Mouse (Mus musculus): ENCODE results near the gene Rab8a. TPM values are rescaled to one million over a fixed set of nuclear protein-coding genes. Genes with fewer than 3 reads are reported as not detected.

Gene Rab8a
- polyA plus RNA-seq, 1 experiment from 2014 or later: 177 TPM

GRCm38 (mm10) chr8:72144345-72144975, 16.5 kb upstream of the Rab8a start:
- H3K9ac ChIP-seq (ENCODE audit: low read depth, low read length): no peak overlapping the region
- no peak overlapping the region for H3K4me2 ChIP-seq (ENCODE audit: low read depth, low read length)
- no peak overlapping the region for H3K27ac ChIP-seq (ENCODE audit: low read length)
- H3K36me3 ChIP-seq (ENCODE audit: control insufficient read depth, insufficient read depth, low read length): peaks cover 57% of the 10 kb centered on the region
- WGBS: 91% methylated on average over 5 of the region's 5 CpGs
- no peak for ATAC-seq
- H3K27me3 ChIP-seq (replicated peaks; ENCODE audit: control insufficient read depth, insufficient read depth, low read length): no peaks in the 10 kb centered on the region
- H3K4me3 ChIP-seq (ENCODE audit: low read length): no peak overlapping the region
- H3K9me3 ChIP-seq (ENCODE audit: control insufficient read depth, low read length): no peaks in the 10 kb centered on the region
- H3K4me1 ChIP-seq (ENCODE audit: control insufficient read depth, insufficient read depth, low read length): peaks cover 15% of the 10 kb centered on the region

DNA sequence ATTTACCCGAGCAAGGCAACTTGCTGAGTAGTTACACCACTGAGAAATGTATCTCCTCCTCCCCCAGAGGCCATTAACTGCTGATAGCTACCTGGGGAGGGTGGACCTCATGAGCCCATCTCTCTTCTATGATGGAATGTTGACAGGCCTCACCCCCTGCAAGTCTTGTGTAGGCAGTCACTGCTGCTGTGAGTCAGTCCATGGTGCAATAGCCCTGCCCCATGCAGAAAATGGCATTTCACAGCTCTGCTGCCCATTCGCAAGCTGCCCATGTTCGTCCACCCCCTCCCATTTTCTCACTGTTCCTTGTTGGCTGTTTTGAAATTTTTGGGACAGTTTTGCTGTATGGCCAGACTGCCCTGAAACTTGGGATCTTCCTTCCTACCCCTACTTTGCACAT, 15.5 kb upstream of the Rab8a start:
- ATAC-seq: no peak
- 82% methylated on average over 3 of the region's 3 CpGs for WGBS
- Histone ChIP-seq H3K9ac (ENCODE audit: low read depth, low read length) (no peak overlapping the region), H3K4me3 (ENCODE audit: low read length) (no peak overlapping the region), H3K27me3 (replicated peaks; ENCODE audit: control insufficient read depth, insufficient read depth, low read length) (no peaks in the 10 kb centered on the region), H3K27ac (ENCODE audit: low read length) (no peak overlapping the region), H3K9me3 (ENCODE audit: control insufficient read depth, low read length) (no peaks in the 10 kb centered on the region), H3K4me1 (ENCODE audit: control insufficient read depth, insufficient read depth, low read length) (peaks cover 15% of the 10 kb centered on the region), H3K36me3 (ENCODE audit: control insufficient read depth, insufficient read depth, low read length) (peaks cover 56% of the 10 kb centered on the region), H3K4me2 (ENCODE audit: low read depth, low read length) (no peak overlapping the region)

DNA sequence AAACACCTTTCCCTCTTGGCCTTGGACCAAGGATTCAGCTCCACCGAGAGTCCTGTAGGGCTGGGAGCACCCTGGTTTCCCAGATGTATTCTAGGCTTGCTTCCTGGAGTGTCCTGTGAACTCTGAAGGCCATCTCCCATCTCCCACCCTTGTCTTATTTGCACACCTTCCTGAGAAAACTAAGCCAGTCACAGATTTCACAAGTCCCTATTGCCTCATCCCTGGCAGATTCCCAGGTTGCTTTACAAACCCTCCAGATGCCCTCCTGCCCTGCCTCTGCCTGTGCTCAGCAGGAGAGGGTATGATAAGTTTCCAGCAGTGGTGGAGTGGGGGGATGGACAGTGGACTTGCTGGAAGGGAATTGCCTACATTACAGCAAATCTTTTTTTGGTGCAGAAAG, 14.9 kb upstream of the Rab8a start:
- Histone ChIP-seq H3K27ac (ENCODE audit: low read length) (no peak overlapping the region), H3K27me3 (replicated peaks; ENCODE audit: control insufficient read depth, insufficient read depth, low read length) (no peaks in the 10 kb centered on the region), H3K4me3 (ENCODE audit: low read length) (no peak overlapping the region), H3K36me3 (ENCODE audit: control insufficient read depth, insufficient read depth, low read length) (peaks cover 55% of the 10 kb centered on the region), H3K9ac (ENCODE audit: low read depth, low read length) (no peak overlapping the region), H3K4me1 (ENCODE audit: control insufficient read depth, insufficient read depth, low read length) (peaks cover 15% of the 10 kb centered on the region), H3K4me2 (ENCODE audit: low read depth, low read length) (no peak overlapping the region), H3K9me3 (ENCODE audit: control insufficient read depth, low read length) (no peaks in the 10 kb centered on the region)
- no peak for ATAC-seq
- 77% methylated on average over 1 of the region's 1 CpGs for WGBS

- H3K36me3 ChIP-seq (ENCODE audit: control insufficient read depth, insufficient read depth, low read length): peaks cover 52% of the 10 kb centered on the region
- no peak overlapping the region for H3K9ac ChIP-seq (ENCODE audit: low read depth, low read length)
- peaks cover 15% of the 10 kb centered on the region for H3K4me1 ChIP-seq (ENCODE audit: control insufficient read depth, insufficient read depth, low read length)
- H3K4me2 ChIP-seq (ENCODE audit: low read depth, low read length): no peak overlapping the region
- WGBS: 80% methylated on average over 3 of the region's 3 CpGs
- H3K4me3 ChIP-seq (ENCODE audit: low read length): no peak overlapping the region
- H3K27me3 ChIP-seq (replicated peaks; ENCODE audit: control insufficient read depth, insufficient read depth, low read length): no peaks in the 10 kb centered on the region
- ATAC-seq: no peak
- H3K9me3 ChIP-seq (ENCODE audit: control insufficient read depth, low read length): no peaks in the 10 kb centered on the region
- H3K27ac ChIP-seq (ENCODE audit: low read length): no peak overlapping the region
These were observed 14.4 kb upstream of the Rab8a start for GRCm38 (mm10) chr8:72146556-72146955.

DNA sequence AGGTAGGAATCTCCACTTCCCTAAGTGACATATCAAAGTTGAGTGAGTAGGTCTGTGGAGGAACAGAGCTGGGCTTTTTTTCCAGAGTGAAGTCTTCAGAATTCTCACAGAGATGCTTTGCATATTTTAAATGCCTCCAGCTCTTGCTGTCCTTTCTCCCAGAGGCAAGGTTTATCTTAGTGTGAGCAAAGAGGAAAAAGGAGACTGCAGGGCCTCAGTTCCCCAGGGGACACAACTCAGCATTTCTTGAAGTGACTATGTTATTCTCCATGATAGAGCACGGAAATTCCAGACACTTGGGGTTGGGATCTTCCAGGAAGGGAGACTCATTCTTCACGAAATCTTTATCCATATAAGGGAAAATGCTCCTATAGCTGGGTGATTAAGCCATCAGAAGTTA, 13.7 kb upstream of the Rab8a start:
- Histone ChIP-seq H3K9me3 (ENCODE audit: control insufficient read depth, low read length) (no peaks in the 10 kb centered on the region), H3K9ac (ENCODE audit: low read depth, low read length) (no peak overlapping the region), H3K36me3 (ENCODE audit: control insufficient read depth, insufficient read depth, low read length) (peaks cover 48% of the 10 kb centered on the region), H3K27me3 (replicated peaks; ENCODE audit: control insufficient read depth, insufficient read depth, low read length) (no peaks in the 10 kb centered on the region), H3K27ac (ENCODE audit: low read length) (no peak overlapping the region; the same call in 1 of the 2 replicates), H3K4me3 (ENCODE audit: low read length) (no peak overlapping the region), H3K4me2 (ENCODE audit: low read depth, low read length) (no peak overlapping the region), H3K4me1 (ENCODE audit: control insufficient read depth, insufficient read depth, low read length) (peaks cover 15% of the 10 kb centered on the region)
- WGBS: 57% methylated on average over 2 of the region's 2 CpGs
- no peak; the same call in 1 of the 2 replicates for ATAC-seq

DNA sequence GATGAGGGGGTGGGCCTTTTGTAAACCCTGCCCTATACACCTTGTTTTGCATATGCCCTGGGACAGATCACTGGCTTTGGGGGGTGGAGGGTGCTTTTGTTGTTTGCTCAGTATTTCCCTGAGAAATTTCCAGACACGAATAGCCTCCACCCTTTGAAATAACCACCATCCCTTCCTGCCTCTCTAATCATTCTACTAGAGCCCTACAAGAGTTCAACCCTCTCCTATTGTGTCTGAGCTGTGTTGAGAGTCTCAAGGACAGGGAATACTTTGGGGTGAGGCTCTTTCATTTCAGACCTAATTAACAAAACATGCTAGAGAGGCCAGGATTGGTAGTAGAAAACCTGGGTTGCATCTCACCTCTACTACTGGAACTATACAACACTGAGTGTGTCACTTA, 11.9 kb upstream of the Rab8a start:
- Histone ChIP-seq H3K4me3 (ENCODE audit: low read length) (no peak overlapping the region), H3K36me3 (ENCODE audit: control insufficient read depth, insufficient read depth, low read length) (peaks cover 36% of the 10 kb centered on the region), H3K9ac (ENCODE audit: low read depth, low read length) (no peak overlapping the region), H3K27me3 (replicated peaks; ENCODE audit: control insufficient read depth, insufficient read depth, low read length) (no peaks in the 10 kb centered on the region), H3K9me3 (ENCODE audit: control insufficient read depth, low read length) (no peaks in the 10 kb centered on the region), H3K27ac (ENCODE audit: low read length) (no peak overlapping the region), H3K4me2 (ENCODE audit: low read depth, low read length) (no peak overlapping the region), H3K4me1 (ENCODE audit: control insufficient read depth, insufficient read depth, low read length) (peaks cover 15% of the 10 kb centered on the region)
- 83% methylated on average over 1 of the region's 1 CpGs for WGBS
- ATAC-seq: no peak

- no peak overlapping the region for H3K4me2 ChIP-seq (ENCODE audit: low read depth, low read length)
- H3K27me3 ChIP-seq (replicated peaks; ENCODE audit: control insufficient read depth, insufficient read depth, low read length): no peaks in the 10 kb centered on the region
- peaks cover 20% of the 10 kb centered on the region for H3K36me3 ChIP-seq (ENCODE audit: control insufficient read depth, insufficient read depth, low read length)
- H3K4me1 ChIP-seq (ENCODE audit: control insufficient read depth, insufficient read depth, low read length): peaks cover 4% of the 10 kb centered on the region; the same call in 1 of the 2 replicates
- H3K9me3 ChIP-seq (ENCODE audit: control insufficient read depth, low read length): no peaks in the 10 kb centered on the region
- H3K4me3 ChIP-seq (ENCODE audit: low read length): no peak overlapping the region
- H3K27ac ChIP-seq (ENCODE audit: low read length): no peak overlapping the region
- no peak for ATAC-seq
- H3K9ac ChIP-seq (ENCODE audit: low read depth, low read length): no peak overlapping the region
- WGBS: 80% methylated on average over 3 of the region's 3 CpGs
These were observed 9.5 kb upstream of the Rab8a start for GRCm38 (mm10) chr8:72151418-72152078.

DNA sequence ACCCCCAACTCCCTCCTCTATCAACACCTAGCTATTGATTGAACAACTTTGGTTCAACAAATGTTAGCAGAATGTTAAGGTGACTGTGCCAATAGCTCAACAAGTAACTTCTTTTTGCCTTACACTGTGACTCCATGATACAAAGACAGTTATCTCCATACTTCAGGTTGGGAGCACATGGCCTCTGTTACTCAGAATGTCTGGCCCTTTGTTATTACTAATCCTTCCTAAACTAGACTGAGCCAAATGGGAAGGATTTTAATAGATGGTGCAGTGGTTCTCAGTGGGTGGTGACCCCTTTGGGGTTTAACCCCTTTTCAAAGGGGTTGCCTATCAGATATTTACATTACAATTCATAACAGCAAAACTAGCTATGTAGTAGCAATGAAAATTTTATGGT, 7.6 kb upstream of the Rab8a start:
- H3K36me3 ChIP-seq (ENCODE audit: control insufficient read depth, insufficient read depth, low read length): 0 out of 2 replicates have a peak, but pooled peaks cover 5% of the 10 kb centered on the region
- no peak overlapping the region for H3K4me3 ChIP-seq (ENCODE audit: low read length)
- no peak overlapping the region for H3K27ac ChIP-seq (ENCODE audit: low read length)
- no peaks in the 10 kb centered on the region for H3K4me1 ChIP-seq (ENCODE audit: control insufficient read depth, insufficient read depth, low read length)
- no peaks in the 10 kb centered on the region for H3K27me3 ChIP-seq (replicated peaks; ENCODE audit: control insufficient read depth, insufficient read depth, low read length)
- H3K4me2 ChIP-seq (ENCODE audit: low read depth, low read length): no peak overlapping the region
- no peaks in the 10 kb centered on the region for H3K9me3 ChIP-seq (ENCODE audit: control insufficient read depth, low read length)
- H3K9ac ChIP-seq (ENCODE audit: low read depth, low read length): no peak overlapping the region
- no peak for ATAC-seq

DNA sequence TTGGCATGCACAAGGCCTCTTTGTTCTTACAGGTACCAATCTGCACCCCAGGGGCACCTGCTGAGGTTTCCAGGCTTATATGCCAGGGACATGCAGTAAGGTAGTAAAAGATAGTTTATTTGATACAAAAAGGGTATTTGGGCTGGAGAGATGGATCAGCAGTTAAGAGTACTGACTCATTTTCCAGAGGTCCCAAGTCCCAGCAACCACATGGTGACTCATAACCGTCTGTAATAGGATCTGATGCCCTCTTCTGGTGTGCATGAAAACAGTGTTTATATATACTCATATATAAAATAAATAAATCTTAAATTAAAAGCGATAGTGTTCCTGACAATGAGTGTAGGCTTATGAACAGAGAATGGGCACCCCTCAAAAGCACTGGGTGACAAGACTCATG, 2.9 kb upstream of the Rab8a start:
- 81% methylated on average over 2 of the region's 2 CpGs for WGBS
- Histone ChIP-seq H3K9me3 (ENCODE audit: control insufficient read depth, low read length) (no peaks in the 10 kb centered on the region; the same call in 1 of the 2 replicates), H3K36me3 (ENCODE audit: control insufficient read depth, insufficient read depth, low read length) (no peaks in the 10 kb centered on the region), H3K27me3 (replicated peaks; ENCODE audit: control insufficient read depth, insufficient read depth, low read length) (no peaks in the 10 kb centered on the region), H3K4me2 (ENCODE audit: low read depth, low read length) (no peak overlapping the region), H3K27ac (ENCODE audit: low read length) (no peak overlapping the region), H3K9ac (ENCODE audit: low read depth, low read length) (no peak overlapping the region), H3K4me1 (ENCODE audit: control insufficient read depth, insufficient read depth, low read length) (peaks cover 19% of the 10 kb centered on the region), H3K4me3 (ENCODE audit: low read length) (no peak overlapping the region)
- ATAC-seq: no peak

Data from intestine, embryonic 16.5 days (tissue).